18 mouse cellular contexts compared by ENCODE assay signal in genomic region chr1:134777201-134777885, GRCm38 (mm10).
DNase-seq lines count a peak whose midpoint lies in the region; ATAC-seq and TF ChIP-seq lines count a peak whose summit lies in the region.
"Had no signal": no experiment of that assay in that cellular context is flagged by ENCODE, and none has a peak within 500 bp of the region (broad histone marks: within the 10 kb centered on the region; RNA-seq: fewer than 3 reads in every experiment).

No protein-coding gene starts in this region.

- no peaks in the 10 kb centered on the region for H3K9me3 ChIP-seq in heart, embryonic 11.5 days (replicated peaks; ENCODE audit: control insufficient read depth, low read length)
- H3K9me3 ChIP-seq in intestine, embryonic 15.5 days = no peaks in the 10 kb centered on the region
- no peaks in the 10 kb centered on the region for H3K9me3 ChIP-seq in intestine, embryonic 16.5 days (ENCODE audit: control insufficient read depth, low read length)
- no peaks in the 10 kb centered on the region for H3K9me3 ChIP-seq in embryonic facial prominence, embryonic 13.5 days
- H3K9me3 ChIP-seq in limb, embryonic 10.5 days (replicated peaks) = no peaks in the 10 kb centered on the region
- no peaks in the 10 kb centered on the region for H3K9me3 ChIP-seq in liver, postnatal 0 days (ENCODE audit: low read length)
- H3K9me3 ChIP-seq: liver, embryonic 12.5 days; midbrain, embryonic 10.5 days had no signal

- no peak for TF ChIP-seq CTCF in liver, postnatal 0 days (IDR thresholded peaks at IDR 0.05; ENCODE audit: low read depth)

- no peak overlapping the region for H3K4me2 ChIP-seq in heart, embryonic 11.5 days
- H3K4me2 ChIP-seq in intestine, embryonic 15.5 days (replicated peaks) = no peak overlapping the region
- H3K4me2 ChIP-seq in intestine, embryonic 16.5 days (ENCODE audit: low read depth, low read length) = no peak overlapping the region
- no peak overlapping the region for H3K4me2 ChIP-seq in embryonic facial prominence, embryonic 13.5 days
- no peak overlapping the region for H3K4me2 ChIP-seq in liver, postnatal 0 days (ENCODE audit: low read depth, low read length)
- H3K4me2 ChIP-seq: hindbrain, embryonic 14.5 days; liver, embryonic 12.5 days; lung, embryonic 14.5 days had no signal

- WGBS in heart, embryonic 11.5 days (ENCODE audit: insufficient replicate concordance) = 79% methylated on average over 12 of the region's 12 CpGs
- 75% methylated on average over 12 of the region's 12 CpGs for WGBS in intestine, embryonic 15.5 days
- 72% methylated on average over 12 of the region's 12 CpGs for WGBS in intestine, embryonic 16.5 days
- WGBS in embryonic facial prominence, embryonic 13.5 days = 80% methylated on average over 12 of the region's 12 CpGs
- WGBS in limb, embryonic 10.5 days = 81% methylated on average over 9 of the region's 12 CpGs
- 88% methylated on average over 12 of the region's 12 CpGs for WGBS in liver, postnatal 0 days (ENCODE audit: insufficient replicate concordance)

- ATAC-seq in heart, embryonic 11.5 days (replicated peaks; ENCODE audit: insufficient number of reproducible peaks, low FRiP score, low TSS enrichment) = no peak
- no peak for ATAC-seq in intestine, embryonic 15.5 days
- ATAC-seq in intestine, embryonic 16.5 days = no peak
- no peak for ATAC-seq in embryonic facial prominence, embryonic 13.5 days (ENCODE audit: insufficient number of reproducible peaks, insufficient read depth, low FRiP score, low TSS enrichment, low read depth)
- no peak for ATAC-seq in liver, postnatal 0 days
- ATAC-seq: forebrain, postnatal 0 days had no signal

- peaks cover 4% of the 10 kb centered on the region; the same call in 1 of the 2 replicates for H3K36me3 ChIP-seq in heart, embryonic 11.5 days (ENCODE audit: control insufficient read depth, insufficient read depth, low read length)
- H3K36me3 ChIP-seq in intestine, embryonic 15.5 days = no peaks in the 10 kb centered on the region
- H3K36me3 ChIP-seq in intestine, embryonic 16.5 days (ENCODE audit: control insufficient read depth, insufficient read depth, low read length) = peaks cover 4% of the 10 kb centered on the region; the same call in 1 of the 2 replicates
- H3K36me3 ChIP-seq in embryonic facial prominence, embryonic 13.5 days = peaks cover 14% of the 10 kb centered on the region
- peaks cover 3% of the 10 kb centered on the region; the same call in 1 of the 2 replicates for H3K36me3 ChIP-seq in limb, embryonic 10.5 days
- no peaks in the 10 kb centered on the region for H3K36me3 ChIP-seq in liver, postnatal 0 days (replicated peaks; ENCODE audit: insufficient read depth, low read length)
- H3K36me3 ChIP-seq: midbrain, embryonic 10.5 days had no signal

- no peak overlapping the region for H3K4me3 ChIP-seq in heart, embryonic 11.5 days (ENCODE audit: low read depth, low read length)
- H3K4me3 ChIP-seq in intestine, embryonic 15.5 days (replicated peaks) = no peak overlapping the region
- no peak overlapping the region for H3K4me3 ChIP-seq in intestine, embryonic 16.5 days (ENCODE audit: low read length)
- no peak overlapping the region for H3K4me3 ChIP-seq in embryonic facial prominence, embryonic 13.5 days
- no peak overlapping the region for H3K4me3 ChIP-seq in limb, embryonic 10.5 days
- H3K4me3 ChIP-seq in liver, postnatal 0 days (ENCODE audit: low read depth, low read length) = no peak overlapping the region
- H3K4me3 ChIP-seq: left cerebral cortex, adult 2 months; liver, embryonic 12.5 days; midbrain, embryonic 10.5 days had no signal

- H3K4me1 ChIP-seq in heart, embryonic 11.5 days (ENCODE audit: control insufficient read depth, insufficient read depth, low read length) = peaks cover 14% of the 10 kb centered on the region
- peaks cover 40% of the 10 kb centered on the region for H3K4me1 ChIP-seq in intestine, embryonic 15.5 days (replicated peaks)
- peaks cover 28% of the 10 kb centered on the region for H3K4me1 ChIP-seq in intestine, embryonic 16.5 days (ENCODE audit: control insufficient read depth, insufficient read depth, low read length)
- peaks cover 46% of the 10 kb centered on the region for H3K4me1 ChIP-seq in embryonic facial prominence, embryonic 13.5 days
- H3K4me1 ChIP-seq in limb, embryonic 10.5 days = peaks cover 41% of the 10 kb centered on the region
- peaks cover 7% of the 10 kb centered on the region for H3K4me1 ChIP-seq in liver, postnatal 0 days (ENCODE audit: insufficient read depth)

- intact Hi-C loops in heart, postnatal 36 days (cut with DNase I) = no loop called here

- TF ChIP-seq EP300 in liver, postnatal 0 days (IDR thresholded peaks at IDR 0.05; ENCODE audit: low read depth) = no peak

- no peaks in the 10 kb centered on the region for H3K27me3 ChIP-seq in heart, embryonic 11.5 days (ENCODE audit: control insufficient read depth, insufficient read depth, low read length)
- no peaks in the 10 kb centered on the region for H3K27me3 ChIP-seq in intestine, embryonic 15.5 days (replicated peaks)
- no peaks in the 10 kb centered on the region for H3K27me3 ChIP-seq in intestine, embryonic 16.5 days (replicated peaks; ENCODE audit: control insufficient read depth, insufficient read depth, low read length)
- H3K27me3 ChIP-seq in embryonic facial prominence, embryonic 13.5 days = no peaks in the 10 kb centered on the region
- no peaks in the 10 kb centered on the region for H3K27me3 ChIP-seq in limb, embryonic 10.5 days (ENCODE audit: low read depth, poor library complexity, severe bottlenecking)
- H3K27me3 ChIP-seq in liver, postnatal 0 days (ENCODE audit: insufficient read depth, low read length) = no peaks in the 10 kb centered on the region
- H3K27me3 ChIP-seq: liver, embryonic 12.5 days had no signal

- peak overlapping the region; percentile 73 for H3K27ac ChIP-seq in heart, embryonic 11.5 days (ENCODE audit: low read depth, low read length)
- H3K27ac ChIP-seq in intestine, embryonic 15.5 days = 0 out of 2 replicates have a peak overlapping the region, but pooled peaks have one; percentile 22
- no peak overlapping the region for H3K27ac ChIP-seq in intestine, embryonic 16.5 days (ENCODE audit: low read length)
- peak overlapping the region; percentile 0; the same call in 1 of the 2 replicates for H3K27ac ChIP-seq in embryonic facial prominence, embryonic 13.5 days
- H3K27ac ChIP-seq in limb, embryonic 10.5 days = peak overlapping the region; percentile 61
- no peak overlapping the region for H3K27ac ChIP-seq in liver, postnatal 0 days (ENCODE audit: low read depth)
- H3K27ac ChIP-seq: hindbrain, embryonic 14.5 days; left cerebral cortex, adult 2 months; liver, embryonic 12.5 days; macrophage had no signal

- no peak overlapping the region for H3K9ac ChIP-seq in heart, embryonic 11.5 days (ENCODE audit: low read depth, low read length)
- peak overlapping the region; percentile 0; the same call in 1 of the 2 replicates for H3K9ac ChIP-seq in intestine, embryonic 15.5 days
- no peak overlapping the region for H3K9ac ChIP-seq in intestine, embryonic 16.5 days (ENCODE audit: low read depth, low read length)
- no peak overlapping the region for H3K9ac ChIP-seq in embryonic facial prominence, embryonic 13.5 days
- no peak overlapping the region for H3K9ac ChIP-seq in liver, postnatal 0 days (replicated peaks)
- H3K9ac ChIP-seq: forebrain, postnatal 0 days; hindbrain, embryonic 14.5 days; liver, embryonic 12.5 days; lung, embryonic 14.5 days had no signal

- no peak for DNase-seq in heart, postnatal 36 days
- DNase-seq in limb, embryonic 10.5 days (ENCODE audit: low spot score) = no peak
- no peak for DNase-seq in liver, postnatal 0 days
- DNase-seq: forebrain, postnatal 0 days; kidney, adult 11 months; kidney, postnatal 14 days; layer of hippocampus, adult 9-11 months; lung, embryonic 14.5 days; right cerebral cortex, postnatal 14 days had no signal

Comparison
In these comparisons a context has a peak if more than half of its experiments do, and no peak if none do; other contexts are left out.
1. H3K27ac ChIP-seq: peak in heart, embryonic 11.5 days (single experiment), intestine, embryonic 15.5 days (single experiment), embryonic facial prominence, embryonic 13.5 days (single experiment) and limb, embryonic 10.5 days (single experiment); none in intestine, embryonic 16.5 days (single experiment) and liver, postnatal 0 days (single experiment).